In the genomic region with DNA sequence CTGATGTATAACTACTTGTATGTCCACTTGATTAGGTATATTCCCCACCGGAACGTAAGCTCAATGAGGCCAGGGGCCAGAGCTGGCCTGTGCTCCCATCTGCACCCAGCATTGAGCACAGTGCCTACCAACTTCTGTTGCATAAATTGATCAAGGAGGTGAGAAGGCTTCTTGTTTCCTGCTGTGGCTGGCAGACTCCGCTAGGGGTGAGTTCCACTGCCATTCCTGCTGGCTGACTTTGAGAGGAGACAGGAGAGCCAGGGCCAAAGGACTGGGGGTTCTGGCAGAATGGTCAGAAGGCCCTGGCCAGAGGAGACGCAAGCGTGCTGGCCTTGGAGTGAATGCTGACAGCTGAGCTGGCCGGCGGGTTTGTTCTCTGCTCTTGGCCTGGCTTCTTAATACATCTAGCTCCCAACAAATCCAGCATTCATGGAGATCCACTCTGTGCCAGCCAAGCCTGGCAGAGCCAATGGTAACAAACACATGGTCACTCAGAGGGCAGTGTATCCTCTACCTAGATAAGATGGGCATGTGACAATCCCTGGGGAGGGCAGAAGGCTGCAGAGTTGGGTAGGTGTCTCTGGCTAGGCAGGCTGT, we compare ENCODE assay signal across 9 mouse cellular contexts. TPM values are rescaled to one million over a fixed set of nuclear protein-coding genes. Genes with fewer than 3 reads are reported as not detected.
A peak's percentile ranks its signal among the peaks of the same experiment; 100 is the strongest.
DNase-seq lines count a peak whose midpoint lies in the region; ATAC-seq and TF ChIP-seq lines count a peak whose summit lies in the region.
"Had no signal": no experiment of that assay in that cellular context is flagged by ENCODE, and none has a peak within 500 bp of the region (broad histone marks: within the 10 kb centered on the region; RNA-seq: fewer than 3 reads in every experiment).

No protein-coding gene starts in this region.

- no peaks in the 10 kb centered on the region for H3K27me3 ChIP-seq in forebrain, postnatal 0 days (ENCODE audit: insufficient read depth, low read length)
- no peaks in the 10 kb centered on the region for H3K27me3 ChIP-seq in forebrain, embryonic 16.5 days (replicated peaks; ENCODE audit: control insufficient read depth, insufficient read depth, low read length)
- no peaks in the 10 kb centered on the region for H3K27me3 ChIP-seq in neural tube, embryonic 15.5 days (replicated peaks)

- DNase-seq in forebrain, postnatal 0 days: peak; percentile 44
- peak; percentile 75 to 83 for DNase-seq in gastrocnemius, postnatal 36 days
- DNase-seq in layer of hippocampus, adult 9-11 months: peak; percentile 91
- no peak for DNase-seq in embryo, embryonic 10 days (ENCODE audit: low spot score)

- no peaks in the 10 kb centered on the region for H3K36me3 ChIP-seq in forebrain, postnatal 0 days (ENCODE audit: insufficient read depth)
- H3K36me3 ChIP-seq in forebrain, embryonic 16.5 days (ENCODE audit: control insufficient read depth, insufficient read depth): no peaks in the 10 kb centered on the region
- no peaks in the 10 kb centered on the region for H3K36me3 ChIP-seq in neural tube, embryonic 15.5 days

- ATAC-seq in forebrain, postnatal 0 days: peak; percentile 81
- ATAC-seq in forebrain, embryonic 16.5 days: no peak
- ATAC-seq in neural tube, embryonic 15.5 days (ENCODE audit: low FRiP score): no peak
- no peak for ATAC-seq in granulocyte monocyte progenitor cell, adult 5-6 weeks (replicated peaks; ENCODE audit: poor library complexity, severe bottlenecking)

- no peak overlapping the region; the same call in 1 of the 2 replicates for H3K27ac ChIP-seq in forebrain, postnatal 0 days (ENCODE audit: low read depth, low read length)
- H3K27ac ChIP-seq in forebrain, embryonic 16.5 days (ENCODE audit: low read length): no peak overlapping the region
- peak overlapping the region; percentile 98 for H3K27ac ChIP-seq in brown adipose tissue, adult 24 weeks (replicated peaks; ENCODE audit: low read depth, low read length)
- H3K27ac ChIP-seq in neural tube, embryonic 15.5 days (replicated peaks): peak overlapping the region; percentile 4; the same call in 1 of the 2 replicates

- H3K4me2 ChIP-seq in forebrain, postnatal 0 days (ENCODE audit: low read depth): no peak overlapping the region
- H3K4me2 ChIP-seq in forebrain, embryonic 16.5 days (ENCODE audit: low read length): no peak overlapping the region
- H3K4me2 ChIP-seq in neural tube, embryonic 15.5 days: no peak overlapping the region

- H3K4me3 ChIP-seq in forebrain, postnatal 0 days (ENCODE audit: low read depth, low read length): no peak overlapping the region
- no peak overlapping the region for H3K4me3 ChIP-seq in forebrain, embryonic 16.5 days (replicated peaks; ENCODE audit: low read length)
- H3K4me3 ChIP-seq in brown adipose tissue, adult 24 weeks (ENCODE audit: insufficient read depth, low read depth, low read length): no peak overlapping the region
- no peak overlapping the region for H3K4me3 ChIP-seq in neural tube, embryonic 15.5 days (replicated peaks)

- H3K9me3 ChIP-seq in forebrain, postnatal 0 days (ENCODE audit: low read length): no peaks in the 10 kb centered on the region
- H3K9me3 ChIP-seq in forebrain, embryonic 16.5 days (ENCODE audit: control insufficient read depth, low read length): no peaks in the 10 kb centered on the region
- H3K9me3 ChIP-seq in neural tube, embryonic 15.5 days (replicated peaks): no peaks in the 10 kb centered on the region

- 65% methylated on average over 7 of the region's 7 CpGs for WGBS in forebrain, postnatal 0 days
- WGBS in forebrain, embryonic 16.5 days: 72% methylated on average over 7 of the region's 7 CpGs
- 72% methylated on average over 7 of the region's 7 CpGs for WGBS in neural tube, embryonic 15.5 days

- H3K9ac ChIP-seq in forebrain, postnatal 0 days: no peak overlapping the region
- H3K9ac ChIP-seq in forebrain, embryonic 16.5 days (replicated peaks; ENCODE audit: low read depth, low read length): no peak overlapping the region
- no peak overlapping the region for H3K9ac ChIP-seq in neural tube, embryonic 15.5 days (replicated peaks)

- intact Hi-C loops in gastrocnemius, postnatal 36 days (cut with DNase I): no loop called here

- peak; percentile 11; the same call in 1 of the 2 replicates for TF ChIP-seq CTCF in forebrain, postnatal 0 days (IDR thresholded peaks at IDR 0.05; ENCODE audit: low read depth)

- H3K4me1 ChIP-seq in forebrain, postnatal 0 days (ENCODE audit: insufficient read depth): no peaks in the 10 kb centered on the region
- no peaks in the 10 kb centered on the region for H3K4me1 ChIP-seq in forebrain, embryonic 16.5 days (replicated peaks; ENCODE audit: control insufficient read depth, insufficient read depth, low read length)
- H3K4me1 ChIP-seq in brown adipose tissue, adult 24 weeks (ENCODE audit: control insufficient read depth, insufficient read depth, insufficient read length, low read length): peaks cover 11% of the 10 kb centered on the region; the same call in 1 of the 2 replicates
- H3K4me1 ChIP-seq in neural tube, embryonic 15.5 days: peaks cover 3% of the 10 kb centered on the region

RNA-seq across cellular contexts. Expression of gene Pabpc4, which starts 13.1 kb away (rescaled TPM):
- total RNA-seq in forebrain, postnatal 0 days (2014; rRNA removed): 83.7 and 92.6 TPM in 2 replicates
- polyA plus RNA-seq in forebrain, postnatal 0 days (2015; fragmentation: Nextera tagmentation; extraction: Ambion mirVana): 24.8 and 28.2 TPM in 2 replicates
- 28.5 and 34.5 TPM in 2 replicates for polyA plus RNA-seq in forebrain, embryonic 16.5 days (2015; fragmentation: Nextera tagmentation; extraction: Ambion mirVana)
- polyA plus RNA-seq in brown adipose tissue, adult 24 weeks (2012; ENCODE audit: insufficient read depth, insufficient read length, missing spikeins): 45.5 and 52.1 TPM in 2 replicates
- total RNA-seq in gastrocnemius, postnatal 36 days (2021): 100 to 1,000 TPM; 294 to 317 TPM
- polyA plus RNA-seq in neural tube, embryonic 15.5 days (2015; fragmentation: Nextera tagmentation; extraction: Ambion mirVana): 28.3 and 31.7 TPM in 2 replicates
- 93.4 and 113 TPM in 2 replicates for total RNA-seq in granulocyte monocyte progenitor cell, adult 5-6 weeks (2014; fragmentation: Nextera tagmentation)
- total RNA-seq in granulocyte monocyte progenitor cell, adult 5-6 weeks (2017): 110 and 112 TPM in 2 replicates

RNA-seq across cellular contexts. Expression of gene Heyl, which starts 15.7 kb away (rescaled TPM):
- 3.6 and 6.3 TPM in 2 replicates for total RNA-seq in forebrain, postnatal 0 days (2014; rRNA removed)
- polyA plus RNA-seq in forebrain, postnatal 0 days (2015; fragmentation: Nextera tagmentation; extraction: Ambion mirVana): 4.2 and 4.6 TPM in 2 replicates
- polyA plus RNA-seq in forebrain, embryonic 16.5 days (2015; fragmentation: Nextera tagmentation; extraction: Ambion mirVana): 4.5 and 5.3 TPM in 2 replicates
- 8.3 and 8.9 TPM in 2 replicates for polyA plus RNA-seq in brown adipose tissue, adult 24 weeks (2012; ENCODE audit: insufficient read depth, insufficient read length, missing spikeins)
- total RNA-seq in gastrocnemius, postnatal 36 days (2021): 1 to 10 TPM; 5.7 to 8.4 TPM
- polyA plus RNA-seq in neural tube, embryonic 15.5 days (2015; fragmentation: Nextera tagmentation; extraction: Ambion mirVana): 5.6 and 9.6 TPM in 2 replicates
- not detected in 2 replicates for total RNA-seq in granulocyte monocyte progenitor cell, adult 5-6 weeks (2014; fragmentation: Nextera tagmentation)
- not detected in 2 replicates for total RNA-seq in granulocyte monocyte progenitor cell, adult 5-6 weeks (2017)

RNA-seq across cellular contexts. Expression of gene Nt5c1a, which starts 47.8 kb away (rescaled TPM):
- total RNA-seq in forebrain, postnatal 0 days (2014; rRNA removed): 2.4 and 3.4 TPM in 2 replicates
- 0.26 and 0.33 TPM in 2 replicates for polyA plus RNA-seq in forebrain, postnatal 0 days (2015; fragmentation: Nextera tagmentation; extraction: Ambion mirVana)
- polyA plus RNA-seq in forebrain, embryonic 16.5 days (2015; fragmentation: Nextera tagmentation; extraction: Ambion mirVana): not detected in 2 replicates
- not detected in 2 replicates for polyA plus RNA-seq in brown adipose tissue, adult 24 weeks (2012; ENCODE audit: insufficient read depth, insufficient read length, missing spikeins)
- 10 to 100 TPM; 33.4 to 44.6 TPM for total RNA-seq in gastrocnemius, postnatal 36 days (2021)
- polyA plus RNA-seq in neural tube, embryonic 15.5 days (2015; fragmentation: Nextera tagmentation; extraction: Ambion mirVana): 0.17 TPM in 1 of 2 replicates, not detected in the other
- total RNA-seq in granulocyte monocyte progenitor cell, adult 5-6 weeks (2014; fragmentation: Nextera tagmentation): not detected in 2 replicates
- total RNA-seq in granulocyte monocyte progenitor cell, adult 5-6 weeks (2017): not detected in 2 replicates
- polyA plus RNA-seq: neural tube, embryonic 14.5 days had no signal

Comparison
In these comparisons a context has a peak if more than half of its experiments do, and no peak if none do; other contexts are left out.
1. H3K27ac ChIP-seq: peak in brown adipose tissue, adult 24 weeks (single experiment) and neural tube, embryonic 15.5 days (single experiment); none in forebrain, postnatal 0 days (single experiment) and forebrain, embryonic 16.5 days (single experiment).